Mouse (Mus musculus): Measurements from ENCODE around the gene Trim7.
"Not testable (repeated sequence)": the region's sequence is repeated elsewhere in the genome, so short reads cannot be mapped to it uniquely, and the experiment has no call there.

Gene Trim7

DNA sequence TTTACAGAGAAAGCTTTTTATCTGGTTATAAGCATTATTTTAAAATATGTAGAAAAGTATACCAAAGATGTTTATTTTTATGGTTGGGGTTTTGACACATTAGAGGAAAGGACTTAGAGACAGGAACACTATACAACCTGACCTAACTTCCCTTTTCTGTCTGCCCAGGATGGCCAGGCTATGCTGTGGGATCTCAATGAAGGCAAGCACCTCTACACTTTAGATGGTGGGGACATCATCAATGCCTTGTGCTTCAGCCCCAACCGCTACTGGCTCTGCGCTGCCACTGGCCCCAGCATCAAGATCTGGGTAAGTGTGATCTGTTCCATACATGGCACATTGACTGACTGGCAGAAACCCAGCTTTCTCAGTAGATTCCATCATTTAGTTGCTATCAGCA lies 22.0 kb upstream of the Trim7 start:
- no peak for DNase-seq

DNA sequence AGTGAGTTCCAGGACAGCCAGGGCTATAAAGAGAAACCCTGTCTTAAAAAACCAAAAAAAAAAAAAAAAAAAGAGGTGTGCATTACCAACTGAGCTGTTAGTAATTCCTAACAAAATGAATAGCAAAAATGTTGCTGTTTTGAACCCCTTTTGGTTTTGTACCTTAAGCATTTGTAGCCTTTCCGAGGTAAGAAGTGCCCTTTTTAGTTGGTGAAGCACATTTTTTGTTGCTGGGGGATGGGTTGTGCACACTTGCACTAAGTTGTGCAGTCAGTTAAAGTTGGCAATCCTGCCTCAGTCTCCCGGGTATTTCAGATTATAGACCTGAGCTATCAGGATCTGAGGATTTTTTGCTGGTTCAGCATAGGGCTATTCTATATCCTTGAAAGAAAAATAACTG lies 21.0 kb upstream of the Trim7 start:
- DNase-seq, result no peak

DNA sequence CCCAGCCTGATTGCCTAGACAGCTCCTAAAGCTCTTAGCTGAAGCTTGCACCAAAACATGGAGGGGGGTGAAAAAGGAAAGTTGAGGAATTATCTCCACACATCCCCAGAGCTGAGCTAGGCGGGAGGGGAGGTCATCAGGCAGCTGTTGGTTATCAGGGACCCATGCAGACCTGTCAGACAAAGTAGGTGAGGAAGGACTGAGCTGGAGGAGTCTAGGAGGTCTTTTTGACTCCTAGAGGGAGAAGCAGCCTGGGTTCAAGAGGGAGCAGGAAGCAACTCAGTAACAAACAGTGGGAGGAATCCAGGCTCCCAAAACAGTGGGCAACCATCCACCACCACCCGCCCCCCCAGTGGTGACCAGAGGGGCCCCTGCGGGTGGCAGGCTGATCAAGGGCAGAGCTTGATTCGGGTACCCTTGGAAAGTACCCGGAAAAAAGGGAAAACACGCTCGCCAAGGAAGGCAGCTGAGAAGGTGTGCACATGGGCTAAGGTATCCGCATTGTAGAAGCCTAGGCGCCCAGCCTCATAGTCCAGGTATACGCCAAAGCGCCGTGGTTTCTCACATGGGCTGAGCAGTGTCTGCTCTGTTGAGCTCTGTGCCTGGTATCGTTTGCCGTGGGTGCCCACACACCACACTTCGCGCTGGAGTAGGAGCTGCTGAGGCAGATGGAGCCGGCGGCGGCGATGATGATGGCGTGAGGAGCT lies 18.9 kb upstream of the Trim7 start:
- peak; percentile 29 to 31 for DNase-seq

DNA sequence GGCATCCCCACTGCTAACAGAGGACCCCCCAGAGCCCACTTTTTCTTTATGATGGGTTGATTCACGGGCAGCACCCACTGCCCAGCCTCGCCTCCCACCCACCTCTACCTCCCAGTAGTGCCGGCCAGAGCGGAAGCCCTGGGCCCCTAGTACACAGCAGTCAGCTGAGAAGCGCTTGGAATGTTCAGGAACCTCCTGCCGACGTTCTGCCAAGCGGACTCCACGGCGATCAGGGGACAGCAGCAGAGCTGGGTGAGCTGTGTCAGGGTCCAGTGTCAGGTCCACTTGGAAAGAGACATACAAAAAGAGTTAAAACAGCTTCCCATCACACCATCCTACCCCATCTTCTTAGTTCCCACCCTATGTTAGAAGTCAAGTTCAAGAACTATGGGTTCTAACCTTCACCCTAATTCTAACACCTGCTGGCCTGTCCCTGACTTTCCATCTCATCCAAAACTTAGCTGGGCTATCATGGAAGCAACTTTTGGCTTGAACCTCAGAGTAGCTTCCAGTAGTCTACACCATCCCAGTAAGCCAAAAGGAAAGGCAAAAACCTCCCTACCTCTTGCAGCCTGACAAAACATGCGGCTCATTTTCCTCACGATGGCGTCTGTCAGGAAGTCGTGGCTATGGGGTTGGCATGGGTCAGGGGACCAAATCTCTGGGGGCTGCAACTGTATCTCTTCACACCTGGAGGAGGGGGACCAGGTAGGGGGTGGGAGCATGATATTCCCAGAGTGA lies 18.2 kb upstream of the Trim7 start:
- DNase-seq, result no peak

DNA sequence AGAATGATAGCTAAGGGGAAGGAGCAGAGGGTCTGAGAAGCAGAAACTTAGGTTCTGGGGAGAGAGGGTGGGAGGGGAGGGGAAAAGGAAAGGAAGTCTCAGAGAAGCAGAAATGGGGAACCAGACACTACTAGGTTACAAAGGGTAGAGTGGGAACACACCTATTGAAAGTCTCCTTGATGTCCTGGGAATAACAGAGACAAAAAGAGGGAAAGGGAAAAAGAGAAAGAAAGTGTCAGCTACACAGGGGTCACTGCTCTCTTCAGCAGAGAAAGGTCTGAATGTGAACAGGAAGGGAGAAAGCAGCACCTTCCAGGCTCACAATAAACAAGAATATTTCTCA lies 17.7 kb upstream of the Trim7 start:
- DNase-seq, result no peak

DNA sequence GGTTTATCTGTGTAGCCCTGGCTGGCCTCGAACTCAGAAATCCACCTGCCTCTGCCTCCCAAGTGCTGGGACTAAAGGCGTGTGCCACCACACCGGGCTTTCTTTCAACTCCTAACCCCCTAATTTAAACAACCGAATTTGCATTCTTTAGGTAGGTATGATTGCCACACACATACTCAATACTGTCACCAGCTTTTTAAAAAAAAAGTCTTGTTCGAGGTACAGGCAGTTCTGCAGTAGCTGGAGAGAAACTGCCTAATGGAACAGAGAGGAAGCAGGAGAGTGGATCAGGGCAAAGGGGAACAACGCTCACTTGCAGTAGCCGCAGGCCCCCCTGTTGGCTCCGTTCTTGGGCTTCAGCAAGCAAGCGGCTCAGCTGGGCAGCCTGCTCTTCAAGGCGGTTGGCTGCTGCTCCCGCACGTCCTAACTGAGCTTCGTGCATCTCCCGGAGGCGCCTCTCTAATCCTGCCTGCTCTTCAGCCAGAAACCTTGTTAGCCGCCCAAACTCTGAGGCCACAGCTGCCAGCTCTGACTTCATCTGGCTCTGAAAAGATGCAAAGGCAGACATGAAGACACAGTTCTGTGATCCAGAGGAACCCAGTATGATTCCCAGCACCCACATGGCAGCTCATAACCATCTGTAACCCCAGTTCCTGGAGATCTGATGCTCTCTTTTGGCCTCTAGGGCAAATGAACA lies 17.1 kb upstream of the Trim7 start:
- peak; percentile 29 to 40 for DNase-seq

DNA sequence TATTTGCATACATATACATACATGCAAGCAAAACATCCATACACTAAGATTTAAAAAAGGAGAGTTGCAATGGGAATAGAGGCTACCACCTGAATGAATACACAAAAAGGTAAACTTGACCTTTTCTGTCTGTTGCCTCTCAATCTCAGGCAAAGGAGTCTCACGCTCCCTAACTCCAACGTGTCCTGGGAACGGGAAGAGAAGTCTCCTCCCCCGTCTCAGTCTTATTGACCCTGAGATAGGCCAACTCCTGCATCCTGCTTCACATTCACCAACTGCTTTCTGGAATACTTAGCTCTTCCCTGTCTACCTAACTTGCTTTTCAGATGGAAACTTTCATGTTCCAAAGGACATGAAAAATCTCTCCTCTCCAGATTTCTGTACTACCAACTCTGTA lies 16.5 kb upstream of the Trim7 start:
- no peak for DNase-seq

DNA sequence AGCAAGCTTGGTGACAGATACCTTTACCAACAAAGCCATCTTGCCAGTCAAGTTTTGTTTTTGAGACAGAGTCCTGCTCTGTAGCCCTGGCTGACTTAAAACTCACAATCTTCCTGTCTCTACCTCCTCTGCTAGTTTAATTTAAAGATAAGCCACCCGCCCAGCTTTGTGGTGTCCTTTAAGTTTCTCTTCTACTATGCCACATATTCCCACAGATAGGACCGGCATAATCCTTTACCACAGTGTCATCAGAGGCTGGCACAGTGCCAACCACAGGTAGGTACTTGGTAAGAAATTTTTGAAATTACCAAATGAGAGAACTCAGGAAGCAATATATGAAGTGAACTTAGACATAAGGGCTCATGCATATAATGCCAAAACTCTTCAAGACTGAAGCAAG lies 15.8 kb upstream of the Trim7 start:
- DNase-seq, result no peak

DNA sequence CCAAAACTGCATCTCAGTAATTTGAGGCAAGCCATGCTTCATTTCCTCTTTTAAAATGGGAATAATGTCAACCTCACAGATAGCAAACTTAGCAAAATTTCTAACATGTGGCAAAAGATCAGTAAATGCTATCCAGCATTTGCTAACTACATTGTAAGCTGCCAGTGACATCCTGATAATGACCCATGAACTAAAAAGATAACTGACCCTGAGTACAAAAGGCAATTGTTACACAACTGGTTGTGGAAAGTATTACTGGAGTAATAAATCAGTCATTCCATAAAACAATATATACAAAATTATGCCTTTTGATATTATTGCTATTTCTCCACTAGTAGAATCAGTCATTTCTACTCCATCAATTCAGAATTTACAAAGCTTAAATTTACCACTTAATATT lies 12.2 kb upstream of the Trim7 start:
- DNase-seq, result no peak

DNA sequence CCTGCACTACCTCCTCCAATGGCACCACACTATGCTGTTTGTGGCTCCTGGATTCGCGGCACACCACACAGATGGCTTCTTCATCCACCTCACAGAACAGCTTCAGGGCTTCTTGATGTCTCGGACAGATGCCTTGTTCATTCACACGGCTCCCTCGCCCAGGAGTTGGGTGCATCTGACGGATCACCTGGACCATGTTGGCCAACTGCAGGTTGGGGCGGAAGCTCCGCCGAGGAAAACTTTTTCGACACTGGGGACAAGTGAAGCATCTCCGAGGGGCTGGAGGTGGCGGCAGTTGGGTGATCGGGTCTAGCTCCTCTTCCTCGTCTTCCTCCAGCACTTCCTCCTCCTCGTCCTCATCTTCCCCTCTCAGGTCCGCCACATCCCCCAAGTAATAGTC lies 10.1 kb upstream of the Trim7 start:
- DNase-seq, result no peak

DNA sequence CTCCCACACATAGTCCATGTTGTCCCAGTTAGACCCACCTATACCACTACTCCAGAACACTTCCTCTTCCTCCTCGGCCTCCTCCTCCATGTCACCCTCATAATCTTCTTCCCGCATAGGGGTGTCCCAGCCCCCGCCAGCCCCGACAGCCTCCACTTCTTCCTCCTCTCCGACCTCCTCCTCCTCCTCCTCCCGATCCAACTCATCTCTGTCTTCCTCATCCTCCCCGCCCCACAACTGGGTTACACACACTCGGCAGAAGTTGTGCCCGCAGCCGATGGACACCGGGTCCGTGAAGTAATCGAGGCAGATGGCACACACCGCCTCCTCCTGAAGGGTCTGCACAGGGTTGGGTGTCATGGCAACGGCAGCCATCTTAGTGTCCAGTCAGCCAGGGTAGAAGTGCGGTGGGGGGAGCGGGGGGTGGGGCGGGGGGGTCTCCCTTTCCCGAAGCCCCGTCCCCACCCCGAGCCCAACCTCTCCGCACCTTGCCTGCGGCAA lies 9.6 kb upstream of the Trim7 start:
- peak; percentile 70 to 81 for DNase-seq

DNA sequence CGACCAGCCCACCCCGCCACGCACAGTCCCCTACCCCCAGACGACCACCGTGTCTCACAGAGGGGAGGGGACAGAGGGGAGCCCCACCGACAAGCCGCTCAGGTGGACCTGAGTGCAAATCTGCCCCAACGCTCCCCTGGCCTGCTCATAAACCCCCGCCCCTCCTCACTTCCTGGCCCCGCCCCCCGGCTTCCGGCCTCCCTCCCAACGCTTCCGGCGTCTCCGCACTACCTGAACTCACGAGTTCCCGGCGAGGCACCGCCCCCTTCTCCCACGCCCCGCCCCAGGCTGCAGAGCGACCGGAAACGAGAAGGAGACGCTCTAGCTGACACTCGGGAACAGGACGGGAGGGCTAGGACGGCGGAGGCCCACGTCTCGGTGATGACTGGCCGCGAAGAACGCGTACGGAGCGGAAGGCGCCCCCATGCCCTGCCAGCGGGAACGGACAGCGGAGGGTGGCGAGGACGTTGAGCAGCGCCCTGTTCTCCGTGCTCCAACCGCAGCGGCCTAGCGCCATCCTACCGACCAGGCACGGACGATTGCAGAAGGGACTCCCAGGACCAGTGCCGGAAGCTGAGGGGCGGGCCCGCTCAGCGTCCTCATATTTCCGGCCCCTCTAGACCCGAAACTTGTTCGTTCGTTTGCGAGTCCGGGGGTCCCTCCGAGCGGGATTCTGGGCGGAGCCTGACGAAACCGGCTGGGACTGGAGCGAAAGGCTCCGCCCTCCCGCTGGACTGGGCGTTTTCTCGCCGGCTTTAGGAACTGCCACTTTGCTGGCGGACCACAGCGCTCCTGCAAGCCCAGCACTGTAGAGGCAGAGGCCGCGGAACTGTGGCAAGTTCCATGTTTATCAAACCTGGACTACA lies 8.9 kb upstream of the Trim7 start, which contains the start of gene Trim41:
Gene Trim41, minus strand, starts transcription at position 554 of the 866 bp plus-strand sequence.
- peak; percentile 99 to 100 for DNase-seq

DNA sequence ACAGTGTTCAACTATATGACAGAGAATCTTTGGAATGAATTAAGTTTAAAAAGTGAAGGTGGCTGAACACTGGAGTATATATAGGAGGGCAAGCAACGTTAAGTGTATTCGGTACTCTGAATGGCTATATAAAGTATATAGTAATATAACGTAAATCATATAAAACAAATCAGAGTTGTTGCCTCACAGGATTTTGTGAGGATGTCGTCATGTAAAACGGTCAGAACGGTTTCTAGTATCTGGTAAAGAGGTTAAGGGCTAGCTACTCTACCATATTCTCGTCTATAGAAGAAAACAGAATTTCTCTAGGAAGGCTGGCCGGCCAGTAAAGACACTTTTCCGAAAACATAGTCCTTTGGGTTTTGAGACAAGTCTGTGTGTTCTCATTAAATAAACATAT lies 8.1 kb upstream of the Trim7 start:
- no peak for DNase-seq

DNA sequence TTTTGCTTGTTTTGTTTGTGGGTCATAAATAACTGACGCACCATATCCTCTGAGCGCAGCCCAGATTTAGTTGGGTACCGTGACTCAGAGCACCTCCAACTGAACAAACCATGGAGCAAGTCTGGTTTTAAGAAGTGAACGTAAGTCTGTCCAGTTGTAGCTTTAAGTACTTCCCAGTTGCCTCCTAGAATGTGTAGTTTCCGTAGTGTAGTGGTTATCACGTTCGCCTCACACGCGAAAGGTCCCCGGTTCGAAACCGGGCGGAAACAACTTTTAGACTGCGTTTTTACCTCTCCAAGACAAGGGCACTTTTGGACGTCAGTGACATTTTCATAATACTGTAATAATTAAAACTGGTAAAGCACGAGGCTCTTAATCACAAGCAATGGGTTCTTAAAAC lies 7.6 kb upstream of the Trim7 start:
- DNase-seq, result peak; percentile 84 to 87

DNA sequence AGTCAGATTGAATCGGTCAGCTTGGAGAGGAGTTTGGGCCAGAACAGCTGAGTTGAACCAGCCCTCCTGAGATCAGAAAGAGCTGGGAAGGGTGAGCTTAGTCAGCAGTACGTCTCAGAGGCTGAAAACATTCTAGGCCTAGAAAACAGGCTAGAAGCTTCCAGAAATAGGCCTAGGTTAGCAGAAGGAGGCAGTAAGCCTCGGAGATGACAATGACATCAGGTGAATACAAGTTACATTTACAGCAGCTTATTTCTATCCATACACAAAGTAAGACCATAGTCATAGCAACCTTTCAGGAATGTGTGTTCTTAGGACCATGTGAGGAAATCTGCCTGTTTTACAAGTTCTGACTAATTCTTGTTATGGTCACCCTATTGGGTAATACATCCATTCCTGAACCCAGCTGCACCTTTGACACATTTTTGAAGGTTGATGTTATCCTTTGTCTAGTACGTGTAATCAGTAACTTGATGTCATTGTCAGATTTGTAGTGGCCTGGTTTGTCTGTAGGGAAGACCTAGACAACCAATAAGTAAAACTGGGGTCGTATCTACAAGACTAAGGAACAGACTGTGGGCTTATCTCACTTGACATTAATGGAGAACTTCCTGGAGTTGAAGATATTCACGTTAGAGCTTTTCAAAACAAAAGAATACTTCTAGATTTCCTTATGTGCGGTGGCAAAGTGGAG lies 6.2 kb upstream of the Trim7 start:
- no peak for DNase-seq

DNA sequence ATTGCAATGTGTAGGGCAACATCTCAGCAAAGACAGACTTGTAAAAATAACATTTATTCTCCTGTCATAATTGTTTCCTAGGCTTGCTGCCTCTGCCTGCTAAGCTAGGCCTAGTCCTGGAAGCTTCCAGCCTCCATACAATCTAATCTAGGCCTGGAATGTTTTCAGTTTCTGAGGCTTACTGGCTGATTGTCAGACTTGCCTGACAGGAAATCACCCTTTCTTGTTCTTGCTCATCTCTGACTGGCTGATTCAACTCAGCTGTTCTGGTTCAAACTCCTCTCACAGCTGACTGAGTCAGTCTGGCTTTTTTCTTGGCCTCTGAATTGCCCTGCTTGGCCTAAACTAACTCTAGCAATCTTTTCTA lies 5.6 kb upstream of the Trim7 start:
- no peak for DNase-seq

DNA sequence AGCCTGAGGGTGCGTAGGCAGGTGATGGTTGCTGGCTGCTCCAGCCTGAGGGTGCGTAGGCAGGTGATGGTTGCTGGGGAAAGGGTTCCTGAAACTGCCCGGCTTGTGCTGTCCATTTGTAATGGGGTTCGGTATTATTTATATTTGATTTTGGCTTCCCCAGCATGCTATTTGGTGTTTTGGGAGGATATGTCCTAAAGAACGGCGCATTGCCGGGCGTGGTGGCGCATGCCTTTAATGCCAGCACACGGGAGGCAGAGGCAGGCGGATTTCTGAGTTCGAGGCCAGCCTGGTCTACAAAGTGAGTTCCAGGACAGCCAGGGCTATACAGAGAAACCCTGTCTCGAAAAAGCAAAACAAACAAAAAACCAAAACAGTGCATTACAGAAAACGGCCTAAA lies 4.6 kb upstream of the Trim7 start:
- DNase-seq, result not testable (repeated sequence)

DNA sequence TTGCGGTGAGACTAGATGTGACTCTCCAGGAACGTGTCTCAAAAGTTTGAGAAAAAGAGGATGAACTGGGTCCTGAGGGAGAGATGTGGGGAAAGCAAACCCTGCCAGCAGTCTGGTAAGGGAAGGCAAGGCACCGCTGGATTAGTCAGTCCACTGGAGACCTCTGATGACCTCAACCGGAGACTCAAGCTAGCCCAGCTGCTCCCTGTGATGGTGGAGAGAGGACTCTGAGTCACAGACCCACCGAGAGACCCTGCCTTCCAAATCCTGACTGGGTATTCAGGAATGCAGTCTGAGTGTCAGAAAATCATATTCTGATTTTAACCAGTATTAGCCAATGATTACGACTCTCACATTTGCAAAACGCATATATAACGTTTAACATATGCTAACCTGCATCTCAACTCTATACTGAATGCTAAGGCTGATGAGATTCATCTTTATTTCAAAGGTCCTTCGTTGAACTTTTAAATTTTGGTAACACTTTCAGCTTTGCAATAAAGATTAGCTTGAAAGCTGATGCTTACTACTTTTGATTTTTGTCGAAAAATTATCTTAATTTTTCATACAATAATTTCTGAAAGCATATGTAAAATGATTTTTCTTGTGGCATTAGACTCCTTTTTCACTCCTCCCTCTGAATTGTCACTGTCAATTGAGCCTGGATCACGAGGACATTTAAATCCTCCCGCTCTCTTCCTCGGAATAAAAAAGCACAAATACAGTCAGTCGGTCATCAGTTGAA lies 3.0 kb upstream of the Trim7 start:
- DNase-seq, result no peak

DNA sequence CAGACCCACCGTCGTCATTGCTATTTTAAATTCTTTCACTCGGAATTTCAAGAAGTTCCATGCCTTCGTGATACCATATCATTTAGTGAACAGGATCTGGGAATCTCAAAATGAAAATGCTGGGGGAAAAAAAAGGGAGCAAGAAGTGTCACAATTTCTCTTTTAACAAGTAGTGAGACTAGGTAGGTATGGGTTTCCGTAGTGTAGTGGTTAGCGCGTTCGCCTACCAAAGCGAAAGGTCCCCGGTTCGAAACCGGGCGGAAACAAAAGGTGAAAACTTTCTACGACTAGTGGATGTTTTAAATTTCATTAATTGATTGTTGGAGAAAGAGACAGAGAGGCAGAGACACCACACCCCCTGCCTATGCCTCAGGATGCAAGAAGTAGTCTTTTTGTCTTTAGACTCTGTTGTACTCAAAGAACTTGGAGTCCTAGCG lies 2.4 kb upstream of the Trim7 start:
- peak; percentile 68 to 74 for DNase-seq

DNA sequence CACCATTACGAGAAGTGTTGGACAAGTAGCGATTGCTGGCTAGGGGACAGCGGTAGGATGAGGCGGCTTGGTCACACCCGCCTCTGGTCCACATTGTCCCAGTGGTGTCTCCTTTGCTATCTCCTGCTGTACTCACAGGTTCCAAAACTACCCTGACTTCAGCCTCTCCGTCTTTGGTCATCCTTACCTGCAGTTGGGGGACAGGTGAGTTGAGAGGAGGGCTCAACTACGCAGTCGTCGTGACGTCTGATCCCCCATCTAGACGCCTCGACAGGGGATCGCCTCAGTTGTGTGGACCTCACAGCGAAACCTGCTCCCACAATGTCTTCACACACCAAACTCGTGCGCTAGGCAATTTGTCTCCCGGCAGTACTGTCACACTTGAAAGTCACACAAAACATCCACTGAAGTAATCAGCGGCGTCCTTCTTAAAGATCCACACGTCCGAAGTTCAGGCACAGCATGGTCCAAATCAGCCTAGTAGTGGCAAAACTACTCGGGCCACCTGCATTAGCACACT lies 1.6 kb upstream of the Trim7 start:
- peak in 1 of 2 experiments; percentile 21 for DNase-seq

DNA sequence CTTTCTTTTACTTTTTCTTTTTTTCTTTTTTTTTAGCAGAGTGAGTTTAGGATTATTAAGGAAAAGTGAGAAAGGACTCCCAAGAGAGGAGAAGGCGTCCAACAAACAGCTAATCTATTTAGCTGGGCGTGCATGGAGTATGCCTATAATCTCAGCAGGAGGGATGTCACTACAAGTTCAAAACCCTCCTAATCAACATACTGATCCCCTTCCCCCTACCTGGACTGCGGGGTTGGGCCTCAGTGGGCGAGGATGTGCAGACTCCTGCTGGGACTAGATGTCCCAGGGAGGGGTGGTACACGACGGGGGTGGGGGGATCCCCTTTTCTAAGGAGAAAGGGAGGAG lies 784 bp downstream of the Trim7 start:
- no peak for DNase-seq

Data from kidney, postnatal 4 days (tissue).